Mouse (Mus musculus) intestine, embryonic 14.5 days (tissue): Measurements from ENCODE around the gene Zfp503. TPM values are rescaled to one million over a fixed set of nuclear protein-coding genes. Genes with fewer than 3 reads are reported as not detected.

Experiments used
- ATAC-seq: fragments of 200-750 bp; cut with Nextera tagmentation; replicated peaks from 2 replicates; pipeline ENCODE4 v1.8.0; 2017; ENCODE audit warnings: low read depth, moderate number of reproducible peaks, moderate TSS enrichment, moderate library complexity; ENCODE audit not compliant: low FRiP score, low TSS enrichment
- DNase-seq: peaks from one replicate; pipeline ENCODE4 v3.0.0-alpha.2; 2018; ENCODE audit warnings: low spot score
- H3K27ac ChIP-seq: fragments of 300-500 bp; sonication (generic); 2 replicates; pipeline ENCODE4 v1.5.1; 2014; ENCODE audit warnings: low read depth, mild to moderate bottlenecking, control low read depth
- H3K27me3 ChIP-seq: fragments of 300-500 bp; sonication (generic); replicated peaks from 2 replicates; pipeline ENCODE4 v1.6.1; 2014; ENCODE audit warnings: low read length, control low read depth; ENCODE audit not compliant: control insufficient read depth, insufficient read depth
- H3K36me3 ChIP-seq: fragments of 300-500 bp; sonication (generic); 2 replicates; pipeline ENCODE4 v1.6.1; 2014; ENCODE audit warnings: low read length, control low read depth; ENCODE audit not compliant: control insufficient read depth, insufficient read depth
- H3K4me1 ChIP-seq: fragments of 300-500 bp; sonication (generic); replicated peaks from 2 replicates; pipeline ENCODE4 v1.6.1; 2014; ENCODE audit warnings: low read length, control low read depth, mixed read lengths; ENCODE audit not compliant: control insufficient read depth, insufficient read depth
- H3K4me2 ChIP-seq: fragments of 300-500 bp; sonication (generic); 2 replicates; pipeline ENCODE4 v1.6.1; 2014; ENCODE audit warnings: low read length
- H3K4me3 ChIP-seq: fragments of 300-500 bp; sonication (generic); 2 replicates; pipeline ENCODE4 v1.5.1; 2014; ENCODE audit warnings: low read depth, low read length, control low read depth, mixed read lengths
- H3K9ac ChIP-seq: fragments of 300-500 bp; sonication (generic); 2 replicates; pipeline ENCODE4 v1.6.1; 2014; ENCODE audit warnings: mild to moderate bottlenecking, low read length
- H3K9me3 ChIP-seq: fragments of 300-500 bp; sonication (generic); 2 replicates; pipeline ENCODE4 v1.6.1; 2016; ENCODE audit warnings: low read length, control low read depth; ENCODE audit not compliant: control insufficient read depth
- WGBS: fragments of 180-500 bp; shearing (Covaris S2); extraction: QIAGEN DNeasy Blood & Tissue Kit; methylation state at CpG from one replicate; pipeline ENCODE4 v1.1.7; 2014; 5-methylcytosine and 5-hydroxymethylcytosine counted together
- polyA plus RNA-seq: library from polyadenylated mRNA; unstranded; fragments of >200 nt; fragmentation: Nextera tagmentation; extraction: Ambion mirVana; gene quantifications from 2 replicates; pipeline ENCODE4 v1.2.1, GENCODE M21; 2014

Zfp503 gene
- polyA plus RNA-seq, result 11.4 and 12.7 TPM in 2 replicates

DNA sequence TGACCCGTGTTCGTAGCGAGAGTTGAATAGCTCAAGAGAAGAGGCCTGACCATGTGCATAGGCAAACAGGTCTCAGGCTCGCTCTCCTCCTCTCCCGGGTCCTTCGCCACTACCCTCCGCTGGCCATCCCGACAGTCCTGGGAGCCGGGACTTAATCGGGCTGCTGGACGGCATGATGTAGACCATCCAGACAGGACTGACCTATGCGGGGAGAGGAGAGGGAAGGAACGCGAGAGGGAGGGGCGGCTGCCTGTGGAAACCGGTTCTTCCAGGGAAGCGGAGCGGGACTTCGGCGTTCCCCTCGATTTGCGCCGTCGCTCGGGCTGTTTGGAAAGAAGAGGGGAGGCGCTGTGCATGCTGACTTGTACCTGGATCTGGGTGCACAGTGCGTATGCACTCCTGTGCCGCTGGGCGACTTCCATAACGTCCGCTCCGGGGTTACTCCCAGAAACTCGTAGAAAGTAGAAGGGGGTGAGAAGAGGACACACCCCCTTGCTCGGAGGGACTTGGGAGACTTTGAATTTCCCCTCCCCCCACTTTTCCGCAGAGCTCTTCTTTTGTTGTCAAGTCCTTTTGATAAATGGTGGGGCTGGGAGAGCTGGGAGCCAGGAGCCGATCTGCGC is at the start of gene Zfp503:
TSS of gene Zfp503 (minus strand) at position 311 of the 623 bp plus-strand sequence.
- no peaks in the 10 kb centered on the region for H3K9me3 ChIP-seq
- H3K4me3 ChIP-seq, result peak within 1 kb of the TSS; percentile 58
- peak within 1 kb of the TSS; percentile 98 for H3K9ac ChIP-seq
- peak; percentile 20; the same call in 1 of the 2 replicates for ATAC-seq
- no peak for DNase-seq
- H3K27ac ChIP-seq, result peak within 1 kb of the TSS; percentile 100
- H3K4me2 ChIP-seq, result peak within 1 kb of the TSS; percentile 71
- WGBS, result under 1% methylated on average over 37 of the region's 37 CpGs
- H3K36me3 ChIP-seq, result peaks cover 15% of the 10 kb centered on the region
- H3K4me1 ChIP-seq, result peaks cover 27% of the 10 kb centered on the region
- no peaks in the 10 kb centered on the region for H3K27me3 ChIP-seq

DNA sequence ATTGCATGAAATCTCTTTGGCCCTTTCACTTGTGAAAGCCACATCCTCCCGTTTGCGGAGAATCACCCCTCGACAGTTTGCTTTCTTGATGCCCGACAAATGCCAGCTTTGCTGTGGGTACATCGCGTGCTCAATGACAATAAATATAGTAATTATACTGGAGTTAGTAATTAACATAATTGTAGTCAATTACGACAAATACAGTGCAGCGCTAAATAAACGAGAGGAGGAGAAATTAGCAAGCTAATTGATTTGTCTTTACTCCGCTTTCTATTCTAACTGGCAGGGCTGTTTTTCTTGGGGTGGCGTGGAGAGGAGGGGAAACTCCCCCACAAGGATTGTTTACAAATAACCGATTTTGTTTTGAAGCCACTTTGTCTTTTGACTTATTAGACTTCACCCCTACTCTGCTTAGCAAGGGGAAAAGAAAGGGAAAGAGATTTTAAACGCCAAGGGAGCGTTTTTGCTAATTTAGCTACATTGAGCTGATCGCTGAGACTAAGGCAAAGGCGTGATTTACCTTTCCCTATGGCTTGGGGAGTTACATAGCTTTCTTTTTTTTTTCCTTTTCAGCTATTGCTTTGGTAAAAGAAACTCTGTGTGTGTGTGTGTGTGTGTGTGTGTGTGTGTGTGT is 48.2 kb upstream of the Zfp503 start:
- Histone ChIP-seq H3K4me3 (no peak overlapping the region), H3K4me2 (no peak overlapping the region), H3K36me3 (no peaks in the 10 kb centered on the region), H3K9me3 (no peaks in the 10 kb centered on the region), H3K27ac (no peak overlapping the region), H3K27me3 (no peaks in the 10 kb centered on the region), H3K9ac (no peak overlapping the region), H3K4me1 (peaks cover 21% of the 10 kb centered on the region)
- ATAC-seq, result no peak
- 71% methylated on average over 16 of the region's 16 CpGs for WGBS
- DNase-seq, result no peak

DNA sequence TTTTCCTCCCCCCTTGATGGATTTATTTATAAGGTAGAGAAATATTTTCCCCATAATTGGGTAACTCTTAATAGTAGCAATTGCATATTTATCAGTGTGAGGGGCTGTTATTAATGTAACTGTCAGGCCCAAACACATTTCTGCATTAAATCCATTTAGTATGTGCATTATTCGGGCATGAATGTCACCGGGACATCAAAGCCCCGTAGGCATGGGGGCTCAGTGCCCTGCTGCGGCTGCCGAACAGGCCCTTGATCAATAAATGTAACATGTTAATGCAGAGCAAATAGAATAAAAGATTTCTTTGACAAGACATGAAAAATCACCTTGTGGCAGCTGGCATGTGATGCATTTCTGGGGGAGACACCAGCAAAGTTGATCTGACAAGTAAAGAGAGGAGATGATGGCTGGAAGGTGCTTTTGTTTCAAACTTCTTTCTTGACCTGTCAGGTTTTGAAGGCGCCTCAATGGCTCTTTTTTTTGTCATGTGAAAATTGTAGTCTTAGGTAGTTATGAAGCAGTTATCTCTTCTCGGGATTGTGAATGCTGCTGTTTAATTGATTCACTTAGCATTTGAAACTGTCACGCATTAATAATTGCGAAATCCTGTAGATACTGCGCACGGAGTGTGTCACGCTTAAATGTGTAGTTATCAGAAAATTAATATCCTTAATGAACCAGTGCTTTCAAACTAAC is 47.5 kb upstream of the Zfp503 start:
- DNase-seq, result no peak
- no peaks in the 10 kb centered on the region for H3K9me3 ChIP-seq
- no peaks in the 10 kb centered on the region for H3K36me3 ChIP-seq
- 69% methylated on average over 12 of the region's 12 CpGs for WGBS
- H3K4me1 ChIP-seq, result peaks cover 21% of the 10 kb centered on the region
- no peak overlapping the region for H3K9ac ChIP-seq
- H3K4me3 ChIP-seq, result no peak overlapping the region
- no peak overlapping the region for H3K4me2 ChIP-seq
- no peaks in the 10 kb centered on the region for H3K27me3 ChIP-seq
- no peak overlapping the region for H3K27ac ChIP-seq
- no peak for ATAC-seq

DNA sequence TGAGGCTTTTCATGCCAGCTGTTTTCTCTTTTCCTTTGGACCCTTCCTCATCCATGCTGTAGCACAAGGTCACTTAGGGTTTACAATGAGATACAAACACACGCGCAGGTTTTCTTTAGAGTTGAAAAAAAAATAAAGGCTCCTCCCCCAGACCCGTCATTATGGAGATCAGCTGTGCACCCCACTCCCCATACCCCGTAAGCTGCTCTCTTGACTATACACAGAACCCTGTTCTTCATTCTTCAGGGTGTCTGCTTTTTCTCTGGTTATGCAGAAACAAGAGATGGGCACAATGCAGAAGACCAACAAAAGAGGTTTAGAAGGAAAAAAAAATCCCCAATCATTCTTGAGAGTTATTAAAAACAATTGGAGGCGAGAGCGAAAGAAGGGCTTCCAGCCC is 46.9 kb upstream of the Zfp503 start:
- peaks cover 21% of the 10 kb centered on the region for H3K4me1 ChIP-seq
- ATAC-seq, result 0 out of 2 replicates have a peak, but pooled peaks have one; percentile 47
- 29% methylated on average over 6 of the region's 6 CpGs for WGBS
- no peaks in the 10 kb centered on the region for H3K36me3 ChIP-seq
- no peak overlapping the region for H3K4me3 ChIP-seq
- no peak overlapping the region for H3K9ac ChIP-seq
- no peak for DNase-seq
- H3K27me3 ChIP-seq, result no peaks in the 10 kb centered on the region
- H3K4me2 ChIP-seq, result peak overlapping the region; percentile 18
- no peaks in the 10 kb centered on the region for H3K9me3 ChIP-seq
- H3K27ac ChIP-seq, result no peak overlapping the region

DNA sequence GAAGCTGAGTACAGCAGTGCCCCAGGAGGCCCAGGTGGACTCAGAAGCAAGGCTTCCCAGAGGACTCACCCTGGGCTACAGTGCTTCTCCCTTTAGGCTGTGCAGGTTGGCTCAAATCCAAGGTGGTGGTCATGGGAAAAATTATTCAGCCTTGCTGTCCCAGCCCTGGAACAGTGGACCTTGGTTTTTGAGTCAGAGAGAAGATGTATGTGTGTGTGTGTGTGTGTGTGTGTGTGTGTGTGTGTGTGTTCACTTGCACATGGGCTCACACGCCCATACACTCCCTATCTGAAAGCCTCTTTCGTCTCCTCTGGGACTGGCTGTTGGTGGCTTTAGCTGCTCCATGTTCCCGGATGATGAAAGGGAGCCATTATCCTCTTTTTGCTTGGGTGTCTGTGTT is 46.5 kb upstream of the Zfp503 start:
- no peaks in the 10 kb centered on the region for H3K9me3 ChIP-seq
- H3K27ac ChIP-seq, result no peak overlapping the region
- WGBS, result 34% methylated on average over 3 of the region's 3 CpGs
- no peak for DNase-seq
- ATAC-seq, result 0 out of 2 replicates have a peak, but pooled peaks have one; percentile 36
- H3K4me3 ChIP-seq, result no peak overlapping the region
- H3K36me3 ChIP-seq, result no peaks in the 10 kb centered on the region
- H3K4me2 ChIP-seq, result peak overlapping the region; percentile 18
- H3K4me1 ChIP-seq, result peaks cover 21% of the 10 kb centered on the region
- no peak overlapping the region for H3K9ac ChIP-seq
- no peaks in the 10 kb centered on the region for H3K27me3 ChIP-seq

DNA sequence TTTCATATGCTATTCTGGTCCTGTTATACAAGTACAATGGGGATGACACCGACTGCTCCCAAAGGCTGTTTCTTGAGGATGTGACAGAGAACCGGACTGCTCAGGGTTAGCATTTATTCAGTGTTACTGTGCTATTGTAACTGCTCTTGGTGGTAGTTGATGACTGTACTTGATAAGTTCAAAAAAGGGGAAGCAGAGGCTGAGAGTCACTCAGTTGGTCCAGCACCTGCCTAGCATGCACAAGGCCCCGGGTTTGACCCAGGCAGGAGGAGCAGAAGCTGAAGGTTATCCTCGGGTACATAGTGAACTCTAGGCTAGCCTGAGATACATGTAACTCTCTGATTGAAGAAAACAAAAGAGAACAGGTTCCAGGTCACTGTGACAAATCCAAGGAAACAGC is 34.1 kb upstream of the Zfp503 start:
- no peaks in the 10 kb centered on the region for H3K36me3 ChIP-seq
- no peak overlapping the region for H3K27ac ChIP-seq
- H3K9me3 ChIP-seq, result no peaks in the 10 kb centered on the region
- H3K4me2 ChIP-seq, result no peak overlapping the region
- peaks cover 3% of the 10 kb centered on the region; the same call in 1 of the 2 replicates for H3K4me1 ChIP-seq
- WGBS, result 79% methylated on average over 4 of the region's 4 CpGs
- H3K9ac ChIP-seq, result no peak overlapping the region
- no peaks in the 10 kb centered on the region for H3K27me3 ChIP-seq
- DNase-seq (no peak), ATAC-seq (no peak)
- H3K4me3 ChIP-seq, result no peak overlapping the region

DNA sequence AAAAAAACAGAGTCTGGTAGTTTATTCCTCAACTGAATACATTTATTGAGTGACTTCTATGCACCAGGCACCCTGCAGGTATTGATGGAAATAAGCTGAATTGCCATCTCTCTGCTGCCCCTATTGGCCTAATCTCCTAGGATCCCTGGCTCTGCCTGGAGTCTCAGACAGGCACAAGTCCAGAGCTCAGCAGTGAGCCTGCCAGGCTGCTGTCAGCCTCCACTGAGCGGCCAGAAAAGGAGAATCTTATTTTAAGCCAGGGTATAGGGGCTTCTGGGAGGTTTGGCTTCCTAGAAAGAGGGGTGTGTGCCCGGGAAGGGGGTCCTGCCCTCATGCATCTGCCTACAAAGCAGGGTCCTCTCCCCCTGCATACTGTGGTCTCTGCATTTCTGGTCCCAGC is 31.5 kb upstream of the Zfp503 start:
- no peak for ATAC-seq
- Histone ChIP-seq H3K36me3 (no peaks in the 10 kb centered on the region), H3K9me3 (no peaks in the 10 kb centered on the region), H3K4me3 (no peak overlapping the region), H3K27me3 (no peaks in the 10 kb centered on the region), H3K4me1 (peaks cover 3% of the 10 kb centered on the region; the same call in 1 of the 2 replicates), H3K9ac (no peak overlapping the region), H3K27ac (no peak overlapping the region), H3K4me2 (no peak overlapping the region)
- 25% methylated on average over 2 of the region's 2 CpGs for WGBS
- peak; percentile 60 for DNase-seq

DNA sequence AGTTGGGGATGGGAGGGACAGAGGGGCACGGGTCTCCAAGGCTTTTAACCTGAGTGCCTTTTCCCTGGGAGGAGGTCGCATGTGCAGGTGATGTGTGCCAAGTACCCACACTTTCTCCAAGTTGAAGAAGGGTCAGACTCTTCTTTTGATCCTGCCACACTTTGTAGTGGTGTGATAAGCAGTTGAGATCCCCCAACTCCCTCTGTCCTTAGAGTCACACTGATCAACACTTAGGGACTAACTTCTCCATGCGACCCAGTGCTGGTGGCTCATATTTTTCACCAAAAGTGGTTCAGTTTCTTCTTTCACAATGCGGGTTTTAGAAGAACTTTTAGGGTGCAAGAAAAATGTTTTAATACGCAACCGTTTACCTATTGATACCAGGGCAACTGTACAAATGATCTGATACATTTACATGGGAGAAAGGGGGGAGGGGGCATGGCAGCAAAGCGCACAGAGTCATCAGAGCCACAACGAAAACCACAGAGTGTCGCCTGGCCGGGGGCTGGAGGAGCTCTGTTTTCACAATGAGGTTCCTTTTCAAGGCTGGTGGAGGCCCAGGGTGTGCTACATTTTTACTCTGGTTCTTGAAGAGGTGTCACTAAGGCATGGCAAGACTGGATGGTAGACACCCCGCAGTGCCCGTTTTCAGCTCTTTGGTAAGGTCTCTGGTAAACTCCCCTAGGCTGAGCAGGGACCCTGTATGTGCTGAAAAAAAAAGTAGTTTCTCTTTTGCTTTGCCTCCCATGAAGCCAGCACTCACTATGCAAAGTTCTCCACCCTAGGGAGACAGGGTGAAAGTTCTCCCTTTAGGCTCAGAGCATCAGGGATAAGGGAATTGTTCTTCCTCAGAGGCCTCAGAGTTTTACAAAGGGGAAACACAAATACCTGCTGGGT is 30.8 kb upstream of the Zfp503 start:
- Histone ChIP-seq H3K4me1 (peaks cover 3% of the 10 kb centered on the region; the same call in 1 of the 2 replicates), H3K9ac (peak overlapping the region; percentile 51), H3K27ac (no peak overlapping the region), H3K27me3 (no peaks in the 10 kb centered on the region), H3K36me3 (no peaks in the 10 kb centered on the region), H3K9me3 (no peaks in the 10 kb centered on the region), H3K4me2 (peak overlapping the region; percentile 77), H3K4me3 (peak overlapping the region; percentile 35)
- DNase-seq (no peak), ATAC-seq (no peak)
- 52% methylated on average over 12 of the region's 12 CpGs for WGBS
